Mouse (Mus musculus): Measurements from ENCODE around the gene Lrrc8d. TPM values are rescaled to one million over a fixed set of nuclear protein-coding genes. Genes with fewer than 3 reads are reported as not detected.

Lrrc8d gene
- polyA plus RNA-seq, 1 experiment = 0.09 TPM

DNA sequence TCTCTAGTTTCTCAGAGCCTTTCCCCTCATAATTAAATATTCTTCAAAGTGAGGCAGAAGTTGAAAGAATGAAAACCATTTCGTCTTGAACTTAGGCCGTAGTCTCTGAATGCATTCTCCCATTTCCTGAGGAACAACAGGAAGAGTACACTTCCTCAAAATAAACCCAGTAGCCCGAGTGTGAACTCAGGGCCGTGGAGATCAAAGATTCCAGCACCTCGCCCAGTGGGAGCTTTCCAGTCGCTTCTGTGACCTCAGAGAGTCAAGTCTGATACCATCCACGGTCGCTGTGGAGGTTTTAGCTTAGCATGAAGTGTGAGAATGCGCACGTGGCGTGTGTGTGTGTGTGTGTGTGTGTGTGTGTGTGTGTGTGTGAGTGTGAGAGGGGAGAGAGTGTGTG is 45.6 kb downstream of the Lrrc8d start:
- Histone ChIP-seq H3K9me3 (ENCODE audit: control insufficient read depth, low read length) (no peaks in the 10 kb centered on the region), H3K4me1 (ENCODE audit: control insufficient read depth) (peaks cover 16% of the 10 kb centered on the region)
- no peak for TF ChIP-seq TAL1 (IDR thresholded peaks at IDR 0.05; ENCODE audit: low read length)
- TF ChIP-seq GATA1 (IDR thresholded peaks at IDR 0.05; ENCODE audit: low read length) = no peak

GRCm38 (mm10) chr5:105745927-105746454 is 46.2 kb downstream of the Lrrc8d start:
- H3K9me3 ChIP-seq (ENCODE audit: control insufficient read depth, low read length) = no peaks in the 10 kb centered on the region
- H3K27me3 ChIP-seq (ENCODE audit: control insufficient read depth) = no peaks in the 10 kb centered on the region
- no peak for TF ChIP-seq TAL1 (IDR thresholded peaks at IDR 0.05; ENCODE audit: low read length)
- no peak for TF ChIP-seq GATA1 (IDR thresholded peaks at IDR 0.05; ENCODE audit: low read length)
- no peak overlapping the region for H3K4me3 ChIP-seq (replicated peaks)
- H3K4me1 ChIP-seq (ENCODE audit: control insufficient read depth) = peaks cover 16% of the 10 kb centered on the region
- peaks cover 4% of the 10 kb centered on the region for H3K36me3 ChIP-seq (ENCODE audit: control insufficient read depth)

More for the DNA sequence above, 45.6 kb downstream of the Lrrc8d start:
- H3K4me3 ChIP-seq (replicated peaks) = no peak overlapping the region
- H3K27me3 ChIP-seq (ENCODE audit: control insufficient read depth) = no peaks in the 10 kb centered on the region
- H3K36me3 ChIP-seq (ENCODE audit: control insufficient read depth) = peaks cover 4% of the 10 kb centered on the region

DNA sequence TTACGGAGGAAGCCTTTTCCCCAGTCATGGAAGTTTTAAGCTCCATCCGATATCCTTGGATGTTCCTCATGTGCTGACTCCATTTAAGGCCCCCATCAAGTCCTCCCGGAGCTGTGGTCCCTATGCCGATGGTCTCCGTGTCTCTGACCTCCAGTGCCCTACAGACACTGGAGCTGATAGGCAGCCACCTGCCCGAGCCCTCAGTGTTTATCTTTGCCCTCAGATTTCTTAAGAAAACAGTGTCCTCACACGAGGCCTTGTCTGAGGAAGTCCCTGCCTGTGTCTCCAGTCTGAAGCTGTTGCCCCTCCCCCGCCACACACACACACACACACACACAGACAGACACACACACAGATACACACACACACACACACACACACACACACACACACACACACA is 55.0 kb downstream of the Lrrc8d start:
- Histone ChIP-seq H3K4me3 (replicated peaks) (no peak overlapping the region), H3K27me3 (ENCODE audit: control insufficient read depth) (no peaks in the 10 kb centered on the region), H3K4me1 (ENCODE audit: control insufficient read depth) (peaks cover 5% of the 10 kb centered on the region), H3K36me3 (ENCODE audit: control insufficient read depth) (peaks cover 1% of the 10 kb centered on the region), H3K9me3 (ENCODE audit: control insufficient read depth, low read length) (no peaks in the 10 kb centered on the region)
- no peak for TF ChIP-seq TAL1 (IDR thresholded peaks at IDR 0.05; ENCODE audit: low read length)
- TF ChIP-seq GATA1 (IDR thresholded peaks at IDR 0.05; ENCODE audit: low read length) = no peak

- Histone ChIP-seq H3K36me3 (ENCODE audit: control insufficient read depth) (peaks cover 2% of the 10 kb centered on the region), H3K4me3 (replicated peaks) (no peak overlapping the region), H3K4me1 (ENCODE audit: control insufficient read depth) (peaks cover 5% of the 10 kb centered on the region), H3K27me3 (ENCODE audit: control insufficient read depth) (no peaks in the 10 kb centered on the region), H3K9me3 (ENCODE audit: control insufficient read depth, low read length) (no peaks in the 10 kb centered on the region)
- no peak for TF ChIP-seq TAL1 (IDR thresholded peaks at IDR 0.05; ENCODE audit: low read length)
- no peak for TF ChIP-seq GATA1 (IDR thresholded peaks at IDR 0.05; ENCODE audit: low read length)
These were observed 55.7 kb downstream of the Lrrc8d start for GRCm38 (mm10) chr5:105755491-105755890.

DNA sequence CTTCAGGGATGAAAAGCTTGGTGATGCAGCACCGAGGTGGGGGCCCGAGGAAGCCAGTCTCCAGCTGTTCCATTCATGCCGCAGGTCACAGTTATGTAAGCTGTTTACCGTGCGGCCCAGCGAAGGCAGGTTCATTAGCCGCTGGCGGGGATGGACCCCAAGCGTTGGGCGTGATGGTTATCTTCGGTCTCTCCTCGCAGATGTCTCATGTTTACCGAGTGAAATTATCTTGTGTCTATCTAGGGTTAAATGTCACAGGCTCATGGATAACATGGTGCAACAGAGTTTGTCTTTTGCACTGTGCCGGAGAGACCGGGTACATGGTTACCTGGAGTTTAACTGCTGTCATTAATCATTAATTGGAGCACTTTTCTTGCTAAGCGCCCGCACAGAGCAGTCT is 58.2 kb downstream of the Lrrc8d start:
- no peaks in the 10 kb centered on the region for H3K27me3 ChIP-seq (ENCODE audit: control insufficient read depth)
- H3K4me1 ChIP-seq (ENCODE audit: control insufficient read depth) = peaks cover 5% of the 10 kb centered on the region
- no peak overlapping the region for H3K4me3 ChIP-seq (replicated peaks)
- H3K9me3 ChIP-seq (ENCODE audit: control insufficient read depth, low read length) = no peaks in the 10 kb centered on the region
- TF ChIP-seq GATA1 (IDR thresholded peaks at IDR 0.05; ENCODE audit: low read length) (no peak), TAL1 (IDR thresholded peaks at IDR 0.05; ENCODE audit: low read length) (no peak)
- peaks cover 2% of the 10 kb centered on the region; the same call in 1 of the 2 replicates for H3K36me3 ChIP-seq (ENCODE audit: control insufficient read depth)

DNA sequence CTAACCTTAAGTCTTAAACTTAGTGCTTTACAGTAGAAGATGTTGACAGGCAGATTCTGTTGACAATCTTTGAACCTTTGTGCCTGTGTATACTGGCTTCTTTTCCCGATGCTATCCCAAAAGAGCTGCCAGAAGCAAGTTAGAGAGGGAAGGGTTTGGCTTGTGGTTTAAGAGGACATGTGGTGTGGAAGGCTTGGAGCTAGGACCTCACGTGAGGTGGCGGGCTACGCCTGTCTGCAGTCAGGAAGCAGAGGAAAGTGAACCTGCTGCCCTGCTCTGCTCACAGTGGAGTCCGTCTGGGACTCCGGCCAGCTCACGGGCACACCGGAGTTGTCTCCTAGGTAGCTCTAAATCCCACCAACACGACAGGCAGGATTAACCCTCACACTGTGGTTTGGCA is 59.1 kb downstream of the Lrrc8d start:
- no peaks in the 10 kb centered on the region for H3K9me3 ChIP-seq (ENCODE audit: control insufficient read depth, low read length)
- H3K4me3 ChIP-seq (replicated peaks) = no peak overlapping the region
- TF ChIP-seq TAL1 (IDR thresholded peaks at IDR 0.05; ENCODE audit: low read length) = no peak
- no peak for TF ChIP-seq GATA1 (IDR thresholded peaks at IDR 0.05; ENCODE audit: low read length)
- peaks cover 5% of the 10 kb centered on the region for H3K4me1 ChIP-seq (ENCODE audit: control insufficient read depth)
- H3K27me3 ChIP-seq (ENCODE audit: control insufficient read depth) = no peaks in the 10 kb centered on the region
- H3K36me3 ChIP-seq (ENCODE audit: control insufficient read depth) = peaks cover 2% of the 10 kb centered on the region; the same call in 1 of the 2 replicates

DNA sequence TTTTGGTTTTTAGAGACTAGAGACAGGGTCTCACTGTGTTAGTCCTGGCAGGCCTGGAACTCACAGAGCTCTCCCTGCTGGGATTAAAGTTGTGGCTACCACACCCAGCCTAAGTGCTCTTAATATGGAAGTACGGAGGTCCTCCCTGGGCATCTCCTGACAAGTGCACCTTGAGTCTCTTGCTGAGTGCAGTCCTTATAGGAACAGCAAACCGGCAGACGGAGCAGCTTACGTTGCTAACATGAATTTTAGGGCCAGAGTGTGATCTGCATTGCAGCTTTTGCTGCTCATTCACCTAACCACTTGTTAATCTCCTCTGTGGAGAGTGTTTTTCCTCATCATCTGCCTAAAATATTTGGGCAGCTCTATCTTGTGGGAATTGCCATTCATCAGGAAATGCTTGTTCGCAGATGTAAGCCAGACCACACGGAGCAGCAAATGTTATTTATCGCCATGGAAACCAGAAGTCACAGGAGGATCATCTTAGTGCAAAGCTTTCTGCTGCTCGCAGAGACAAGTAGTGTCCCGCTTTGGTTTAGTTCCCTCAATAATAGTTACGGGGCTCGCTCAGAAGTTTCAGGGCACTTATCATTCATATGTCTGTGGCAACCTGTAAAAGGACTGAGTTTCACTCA is 62.2 kb downstream of the Lrrc8d start:
- no peaks in the 10 kb centered on the region for H3K9me3 ChIP-seq (ENCODE audit: control insufficient read depth, low read length)
- H3K27me3 ChIP-seq (ENCODE audit: control insufficient read depth) = no peaks in the 10 kb centered on the region
- TF ChIP-seq GATA1 (IDR thresholded peaks at IDR 0.05; ENCODE audit: low read length) (no peak), TAL1 (IDR thresholded peaks at IDR 0.05; ENCODE audit: low read length) (no peak)
- H3K4me1 ChIP-seq (ENCODE audit: control insufficient read depth) = peaks cover 2% of the 10 kb centered on the region
- no peak overlapping the region for H3K4me3 ChIP-seq (replicated peaks)
- peaks cover 5% of the 10 kb centered on the region for H3K36me3 ChIP-seq (ENCODE audit: control insufficient read depth)

DNA sequence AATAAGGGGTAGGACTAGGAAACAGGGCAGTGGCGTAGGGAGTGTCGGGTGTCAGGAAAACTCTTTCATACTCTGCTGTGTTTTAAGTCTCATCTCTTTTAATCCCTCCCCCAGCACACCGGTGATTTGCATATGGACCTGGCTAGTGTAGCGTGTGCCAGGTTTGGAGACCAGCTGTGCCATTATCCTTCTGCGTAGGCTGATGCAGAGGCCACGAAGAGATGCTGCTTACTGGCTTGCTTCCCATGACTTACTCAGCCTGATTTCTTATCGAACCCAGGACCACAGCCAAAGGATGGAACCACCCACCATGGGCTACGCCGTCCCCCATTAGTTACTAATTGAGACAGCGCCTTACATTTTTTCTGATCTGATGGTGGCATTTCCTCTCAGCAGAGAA is 64.6 kb downstream of the Lrrc8d start:
- TF ChIP-seq GATA1 (IDR thresholded peaks at IDR 0.05; ENCODE audit: low read length) (no peak), TAL1 (IDR thresholded peaks at IDR 0.05; ENCODE audit: low read length) (no peak)
- peaks cover 2% of the 10 kb centered on the region for H3K4me1 ChIP-seq (ENCODE audit: control insufficient read depth)
- H3K9me3 ChIP-seq (ENCODE audit: control insufficient read depth, low read length) = no peaks in the 10 kb centered on the region
- H3K4me3 ChIP-seq (replicated peaks) = no peak overlapping the region
- peaks cover 5% of the 10 kb centered on the region for H3K36me3 ChIP-seq (ENCODE audit: control insufficient read depth)
- H3K27me3 ChIP-seq (ENCODE audit: control insufficient read depth) = no peaks in the 10 kb centered on the region

- TF ChIP-seq TAL1 (IDR thresholded peaks at IDR 0.05; ENCODE audit: low read length) (no peak), GATA1 (IDR thresholded peaks at IDR 0.05; ENCODE audit: low read length) (no peak)
- Histone ChIP-seq H3K27me3 (ENCODE audit: control insufficient read depth) (no peaks in the 10 kb centered on the region), H3K36me3 (ENCODE audit: control insufficient read depth) (peaks cover 4% of the 10 kb centered on the region), H3K9me3 (ENCODE audit: control insufficient read depth, low read length) (no peaks in the 10 kb centered on the region), H3K4me1 (ENCODE audit: control insufficient read depth) (peaks cover 2% of the 10 kb centered on the region), H3K4me3 (replicated peaks) (no peak overlapping the region)
These were observed 65.6 kb downstream of the Lrrc8d start for GRCm38 (mm10) chr5:105765386-105765785.
